Mouse (Mus musculus) stomach, postnatal 0 days (tissue): ENCODE data around the gene Tas2r107. TPM values are rescaled to one million over a fixed set of nuclear protein-coding genes. Genes with fewer than 3 reads are reported as not detected.

Experiments
- polyA plus RNA-seq: library from polyadenylated mRNA; unstranded; fragments of >200 nt; fragmentation: Nextera tagmentation; extraction: Ambion mirVana; gene quantifications from 2 replicates; pipeline ENCODE4 v1.2.1, GENCODE M21; 2015

The Tas2r107 gene
- polyA plus RNA-seq, 1 experiment from 2014 or later: not detected

Other genes with a start within 250 kb of the Tas2r107 start
- gene 5430401F13Rik, start 173.7 kb downstream of the Tas2r107 start, polyA plus RNA-seq: not detected in 2 replicates
- gene Gm6619, start 173.7 kb downstream of the Tas2r107 start, polyA plus RNA-seq: not detected in 2 replicates
- not detected in 2 replicates for gene Tas2r130, start 29.2 kb downstream of the Tas2r107 start, polyA plus RNA-seq
- gene Tas2r106, start 18.7 kb upstream of the Tas2r107 start, polyA plus RNA-seq: not detected in 2 replicates
- not detected in 2 replicates for gene Tas2r104, start 25.6 kb upstream of the Tas2r107 start, polyA plus RNA-seq
- not detected in 2 replicates for gene Tas2r105, start 27.3 kb upstream of the Tas2r107 start, polyA plus RNA-seq
- not detected in 2 replicates for gene Tas2r114, start 29.9 kb upstream of the Tas2r107 start, polyA plus RNA-seq